Mouse (Mus musculus): ENCODE results near the gene Syce2. TPM values are rescaled to one million over a fixed set of nuclear protein-coding genes. Genes with fewer than 3 reads are reported as not detected.

The Syce2 gene
- polyA plus RNA-seq, 1 experiment from 2014 or later = 17.8 TPM

- Histone ChIP-seq H3K36me3 (peaks cover 56% of the 10 kb centered on the region), H3K4me1 (replicated peaks) (peaks cover 12% of the 10 kb centered on the region), H3K27ac (no peak overlapping the region), H3K4me3 (no peak overlapping the region), H3K9ac (no peak overlapping the region), H3K4me2 (no peak overlapping the region), H3K9me3 (no peaks in the 10 kb centered on the region), H3K27me3 (no peaks in the 10 kb centered on the region)
- no peak for ATAC-seq (ENCODE audit: low FRiP score)
- WGBS = 99% methylated on average over 3 of the region's 3 CpGs
These were observed 16.4 kb downstream of the Syce2 start for GRCm38 (mm10) chr8:84888280-84888679.

- H3K4me2 ChIP-seq = no peak overlapping the region
- H3K9ac ChIP-seq = no peak overlapping the region
- H3K36me3 ChIP-seq = peaks cover 56% of the 10 kb centered on the region
- H3K4me3 ChIP-seq = no peak overlapping the region
- H3K27me3 ChIP-seq = no peaks in the 10 kb centered on the region
- no peaks in the 10 kb centered on the region for H3K9me3 ChIP-seq
- ATAC-seq (ENCODE audit: low FRiP score) = no peak
- H3K4me1 ChIP-seq (replicated peaks) = peaks cover 16% of the 10 kb centered on the region
- WGBS = 93% methylated on average over 1 of the region's 1 CpGs
- H3K27ac ChIP-seq = no peak overlapping the region
These were observed 17.2 kb downstream of the Syce2 start for GRCm38 (mm10) chr8:84889141-84889540.

GRCm38 (mm10) chr8:84892993-84893708, 21.2 kb downstream of the Syce2 start:
- WGBS = 13% methylated on average over 31 of the region's 31 CpGs
- Histone ChIP-seq H3K4me3 (peak overlapping the region; percentile 77), H3K4me2 (peak overlapping the region; percentile 86), H3K27me3 (no peaks in the 10 kb centered on the region), H3K4me1 (replicated peaks) (peaks cover 21% of the 10 kb centered on the region), H3K9me3 (no peaks in the 10 kb centered on the region), H3K36me3 (peaks cover 24% of the 10 kb centered on the region), H3K27ac (peak overlapping the region; percentile 70; the same call in 1 of the 2 replicates), H3K9ac (peak overlapping the region; percentile 84)
- peak; percentile 72 for ATAC-seq (ENCODE audit: low FRiP score)

GRCm38 (mm10) chr8:84893709-84894134, 21.8 kb downstream of the Syce2 start, which contains the start of gene Gcdh:
Gene Gcdh, minus strand, starts transcription at chr8:84893921.
- no peaks in the 10 kb centered on the region for H3K27me3 ChIP-seq
- H3K4me3 ChIP-seq = peak within 1 kb of the TSS; percentile 77
- H3K36me3 ChIP-seq = peaks cover 18% of the 10 kb centered on the region
- peak within 1 kb of the TSS; percentile 70; the same call in 1 of the 2 replicates for H3K27ac ChIP-seq
- H3K4me2 ChIP-seq = peak within 1 kb of the TSS; percentile 86
- no peaks in the 10 kb centered on the region for H3K9me3 ChIP-seq
- ATAC-seq (ENCODE audit: low FRiP score) = peak; percentile 99
- WGBS = under 1% methylated on average over 11 of the region's 11 CpGs
- peak within 1 kb of the TSS; percentile 84 for H3K9ac ChIP-seq
- peaks cover 21% of the 10 kb centered on the region for H3K4me1 ChIP-seq (replicated peaks)

GRCm38 (mm10) chr8:84895963-84896362, 24.1 kb downstream of the Syce2 start:
- H3K4me3 ChIP-seq = no peak overlapping the region
- ATAC-seq (ENCODE audit: low FRiP score) = no peak
- no peaks in the 10 kb centered on the region for H3K9me3 ChIP-seq
- WGBS = 85% methylated on average over 5 of the region's 5 CpGs
- no peak overlapping the region for H3K4me2 ChIP-seq
- H3K27ac ChIP-seq = no peak overlapping the region
- peaks cover 2% of the 10 kb centered on the region; the same call in 1 of the 2 replicates for H3K36me3 ChIP-seq
- H3K27me3 ChIP-seq = peaks cover 18% of the 10 kb centered on the region; the same call in 1 of the 2 replicates
- no peak overlapping the region for H3K9ac ChIP-seq
- peaks cover 21% of the 10 kb centered on the region for H3K4me1 ChIP-seq (replicated peaks)

- WGBS = 67% methylated on average over 4 of the region's 4 CpGs
- Histone ChIP-seq H3K27ac (no peak overlapping the region), H3K4me1 (replicated peaks) (peaks cover 14% of the 10 kb centered on the region), H3K4me3 (no peak overlapping the region), H3K27me3 (peaks cover 56% of the 10 kb centered on the region), H3K36me3 (no peaks in the 10 kb centered on the region), H3K9ac (no peak overlapping the region), H3K4me2 (no peak overlapping the region), H3K9me3 (no peaks in the 10 kb centered on the region)
- no peak for ATAC-seq (ENCODE audit: low FRiP score)
These were observed 29.2 kb downstream of the Syce2 start for GRCm38 (mm10) chr8:84901071-84901470.

GRCm38 (mm10) chr8:84901752-84902151, 29.8 kb downstream of the Syce2 start, which contains the start of gene Klf1:
Gene Klf1, plus strand, starts transcription at chr8:84901928.
- no peaks in the 10 kb centered on the region for H3K36me3 ChIP-seq
- H3K9ac ChIP-seq = peak within 1 kb of the TSS; percentile 62
- H3K9me3 ChIP-seq = no peaks in the 10 kb centered on the region
- H3K27ac ChIP-seq = no peak within 1 kb of the TSS
- no peak for ATAC-seq (ENCODE audit: low FRiP score)
- peaks cover 56% of the 10 kb centered on the region for H3K27me3 ChIP-seq
- 80% methylated on average over 3 of the region's 3 CpGs for WGBS
- H3K4me2 ChIP-seq = peak within 1 kb of the TSS; percentile 79
- H3K4me1 ChIP-seq (replicated peaks) = peaks cover 14% of the 10 kb centered on the region
- peak within 1 kb of the TSS; percentile 46 for H3K4me3 ChIP-seq

- WGBS = 3% methylated on average over 24 of the region's 24 CpGs
- Histone ChIP-seq H3K4me1 (replicated peaks) (peaks cover 14% of the 10 kb centered on the region), H3K36me3 (no peaks in the 10 kb centered on the region), H3K27me3 (peaks cover 56% of the 10 kb centered on the region), H3K9ac (peak overlapping the region; percentile 62), H3K4me3 (peak overlapping the region; percentile 46), H3K4me2 (peak overlapping the region; percentile 79), H3K27ac (no peak overlapping the region), H3K9me3 (no peaks in the 10 kb centered on the region)
- ATAC-seq (ENCODE audit: low FRiP score) = peak; percentile 25
These were observed 30.5 kb downstream of the Syce2 start for GRCm38 (mm10) chr8:84902367-84902919.

GRCm38 (mm10) chr8:84902920-84903661, 31.2 kb downstream of the Syce2 start:
- Histone ChIP-seq H3K4me1 (replicated peaks) (peaks cover 15% of the 10 kb centered on the region), H3K9me3 (no peaks in the 10 kb centered on the region), H3K4me2 (peak overlapping the region; percentile 79), H3K4me3 (peak overlapping the region; percentile 46), H3K36me3 (no peaks in the 10 kb centered on the region), H3K27ac (no peak overlapping the region), H3K9ac (peak overlapping the region; percentile 62), H3K27me3 (peaks cover 56% of the 10 kb centered on the region)
- peak; percentile 88 for ATAC-seq (ENCODE audit: low FRiP score)
- WGBS = under 1% methylated on average over 68 of the region's 68 CpGs

GRCm38 (mm10) chr8:84904351-84904750, 32.4 kb downstream of the Syce2 start:
- 0 out of 2 replicates have a peak, but pooled peaks cover under 1% of the 10 kb centered on the region for H3K36me3 ChIP-seq
- H3K4me3 ChIP-seq = no peak overlapping the region
- no peak for ATAC-seq (ENCODE audit: low FRiP score)
- no peak overlapping the region for H3K9ac ChIP-seq
- no peaks in the 10 kb centered on the region for H3K9me3 ChIP-seq
- H3K27me3 ChIP-seq = peaks cover 58% of the 10 kb centered on the region
- 93% methylated on average over 7 of the region's 7 CpGs for WGBS
- H3K27ac ChIP-seq = no peak overlapping the region
- H3K4me1 ChIP-seq (replicated peaks) = peaks cover 27% of the 10 kb centered on the region
- H3K4me2 ChIP-seq = no peak overlapping the region

- 91% methylated on average over 9 of the region's 9 CpGs for WGBS
These were observed 35.1 kb downstream of the Syce2 start for GRCm38 (mm10) chr8:84907037-84907436.

GRCm38 (mm10) chr8:84907493-84907892, 35.6 kb downstream of the Syce2 start:
- peaks cover 61% of the 10 kb centered on the region for H3K27me3 ChIP-seq
- WGBS = 78% methylated on average over 8 of the region's 8 CpGs
- no peak overlapping the region for H3K4me3 ChIP-seq
- peaks cover 31% of the 10 kb centered on the region for H3K36me3 ChIP-seq
- no peak overlapping the region for H3K9ac ChIP-seq
- H3K27ac ChIP-seq = no peak overlapping the region
- peaks cover 29% of the 10 kb centered on the region for H3K4me1 ChIP-seq (replicated peaks)
- H3K4me2 ChIP-seq = no peak overlapping the region
- no peaks in the 10 kb centered on the region for H3K9me3 ChIP-seq
- no peak for ATAC-seq (ENCODE audit: low FRiP score)

More at GRCm38 (mm10) chr8:84907037-84907436, 35.1 kb downstream of the Syce2 start:
- Histone ChIP-seq H3K9me3 (no peaks in the 10 kb centered on the region), H3K36me3 (peaks cover 27% of the 10 kb centered on the region), H3K27me3 (peaks cover 61% of the 10 kb centered on the region), H3K9ac (no peak overlapping the region), H3K4me3 (no peak overlapping the region), H3K4me2 (no peak overlapping the region), H3K27ac (no peak overlapping the region), H3K4me1 (replicated peaks) (peaks cover 27% of the 10 kb centered on the region)
- ATAC-seq (ENCODE audit: low FRiP score) = no peak

Measured in hindbrain, embryonic 13.5 days (tissue).